Mouse (Mus musculus) thymus, adult 2 months (tissue): ENCODE measurements around the gene B3galt5.

ENCODE experiments used
- CTCF ChIP-seq: fragments of 200-500 bp; IDR thresholded peaks from 2 replicates; pipeline ENCODE4 v1.5.1; 2012; ENCODE audit warnings: mild to moderate bottlenecking, control low read depth, low read length, moderate library complexity, borderline replicate concordance; ENCODE audit not compliant: control insufficient read depth, poor library complexity, insufficient read depth; ENCODE audit errors: extremely low read depth
- POLR2A ChIP-seq: fragments of 200-500 bp; IDR thresholded peaks from 2 replicates; pipeline ENCODE4 v1.6.1; 2012; ENCODE audit warnings: mild to moderate bottlenecking, low read length, control low read depth, moderate library complexity; ENCODE audit not compliant: control insufficient read depth, poor library complexity, insufficient read depth; ENCODE audit errors: extremely low read depth

GRCm38 (mm10) chr16:96191531-96192506, 43.8 kb upstream of the B3galt5 start, which contains the start of gene Lca5l:
- TF ChIP-seq CTCF = no peak
- 0 out of 2 replicates have a peak, but pooled peaks have one; percentile 18 for TF ChIP-seq POLR2A
